Mouse (Mus musculus) liver, adult 2 months (tissue): ENCODE measurements around the gene Miox. TPM values are rescaled to one million over a fixed set of nuclear protein-coding genes. Genes with fewer than 3 reads are reported as not detected.

Experiments
- DNase-seq: peaks from one replicate; pipeline ENCODE4 v3.0.0-alpha.2; 2011; ENCODE audit warnings: low read depth, low spot score; ENCODE audit errors: extremely low read depth
- H3K27ac ChIP-seq: fragments of 200-500 bp; replicated peaks from 2 replicates; pipeline ENCODE4 v1.5.1; 2012; ENCODE audit warnings: low read depth, mild to moderate bottlenecking, control low read depth, inconsistent platforms, low read length; ENCODE audit not compliant: insufficient read depth
- H3K27me3 ChIP-seq: fragments of 200-500 bp; 2 replicates; pipeline ENCODE4 v1.6.1; 2012; ENCODE audit warnings: mild to moderate bottlenecking, moderate library complexity, low read length, inconsistent platforms; ENCODE audit not compliant: control insufficient read depth, insufficient read depth
- H3K36me3 ChIP-seq: fragments of 200-500 bp; 2 replicates; pipeline ENCODE4 v1.6.1; 2012; ENCODE audit warnings: low read length, inconsistent platforms; ENCODE audit not compliant: control insufficient read depth, insufficient read depth
- H3K4me1 ChIP-seq: fragments of 200-500 bp; 2 replicates; pipeline ENCODE4 v1.6.1; 2011; ENCODE audit warnings: low read length; ENCODE audit not compliant: control insufficient read depth, insufficient read depth
- H3K4me3 ChIP-seq: fragments of 200-500 bp; 2 replicates; pipeline ENCODE4 v1.5.1; 2011; ENCODE audit warnings: low read depth, mild to moderate bottlenecking, control low read depth, low read length, moderate library complexity; ENCODE audit not compliant: insufficient read depth
- H3K79me2 ChIP-seq: fragments of 200-500 bp; 2 replicates; pipeline ENCODE4 v1.6.1; 2012; ENCODE audit warnings: inconsistent platforms, mild to moderate bottlenecking, low read length, moderate library complexity; ENCODE audit not compliant: control insufficient read depth, insufficient read depth
- H3K9ac ChIP-seq: fragments of 200-500 bp; 2 replicates; pipeline ENCODE4 v1.6.1; 2012; ENCODE audit warnings: low read depth, mild to moderate bottlenecking, control low read depth, inconsistent platforms, low read length
- CTCF ChIP-seq: fragments of 200-500 bp; IDR thresholded peaks from 2 replicates; pipeline ENCODE4 v1.5.1; 2011; ENCODE audit warnings: low read depth, low read length, control low read depth
- POLR2A ChIP-seq: fragments of 200-500 bp; IDR thresholded peaks from 2 replicates; pipeline ENCODE4 v1.6.1; 2011; ENCODE audit warnings: low read length, control low read depth; ENCODE audit not compliant: insufficient read depth; ENCODE audit errors: extremely low read depth
- WGBS: fragments of 180-500 bp; shearing (Covaris S2); methylation state at CpG from one replicate; pipeline ENCODE4 v1.1.7; 2018; 5-methylcytosine and 5-hydroxymethylcytosine counted together
- polyA plus RNA-seq: library from polyadenylated mRNA; depleted of rRNA; stranded (reverse); fragments of >200 nt; gene quantifications from 2 replicates; pipeline ENCODE4 v1.2.3, GENCODE M21; 2012
- total RNA-seq: library from RNA; depleted of rRNA; stranded (reverse); fragments of >200 nt; gene quantifications from 2 replicates; pipeline ENCODE4 v1.2.3, GENCODE M21; 2014

Gene Miox
- total and polyA plus RNA-seq, 2 experiments, result 0.28 to 0.32 TPM

- peaks cover 6% of the 10 kb centered on the region; the same call in 1 of the 2 replicates for H3K36me3 ChIP-seq
- peaks cover 15% of the 10 kb centered on the region for H3K4me1 ChIP-seq
- H3K9ac ChIP-seq, result peak overlapping the region; percentile 88
- peak overlapping the region; percentile 93 for H3K27ac ChIP-seq
- H3K79me2 ChIP-seq, result peaks cover 4% of the 10 kb centered on the region; the same call in 1 of the 2 replicates
- TF ChIP-seq CTCF, result peak; percentile 81
- TF ChIP-seq POLR2A, result no peak
- H3K27me3 ChIP-seq, result no peaks in the 10 kb centered on the region
- H3K4me3 ChIP-seq, result peak overlapping the region; percentile 67
- under 1% methylated on average over 35 of the region's 35 CpGs for WGBS
- peak; percentile 77 for DNase-seq
These were observed 39.0 kb downstream of the Miox start for GRCm38 (mm10) chr15:89373027-89373761.

- TF ChIP-seq CTCF, result peak; percentile 86
- TF ChIP-seq POLR2A, result peak; percentile 66
- Histone ChIP-seq H3K9ac (peak within 1 kb of the TSS; percentile 88), H3K79me2 (peaks cover 4% of the 10 kb centered on the region; the same call in 1 of the 2 replicates), H3K4me1 (peaks cover 16% of the 10 kb centered on the region), H3K36me3 (peaks cover 6% of the 10 kb centered on the region; the same call in 1 of the 2 replicates), H3K27ac (peak within 1 kb of the TSS; percentile 93), H3K27me3 (no peaks in the 10 kb centered on the region), H3K4me3 (peak within 1 kb of the TSS; percentile 67)
- under 1% methylated on average over 42 of the region's 42 CpGs for WGBS
- DNase-seq, result peak; percentile 86
These were observed 39.6 kb downstream of the Miox start, which contains the start of gene Sco2 for GRCm38 (mm10) chr15:89373762-89374248. Gene Sco2 (minus strand): TSS chr15:89373846.

GRCm38 (mm10) chr15:89374340-89374739 lies 40.1 kb downstream of the Miox start:
- no peaks in the 10 kb centered on the region for H3K27me3 ChIP-seq
- peak overlapping the region; percentile 67 for H3K4me3 ChIP-seq
- peak overlapping the region; percentile 93 for H3K27ac ChIP-seq
- H3K36me3 ChIP-seq, result peaks cover 6% of the 10 kb centered on the region; the same call in 1 of the 2 replicates
- 22% methylated on average over 9 of the region's 9 CpGs for WGBS
- peaks cover 4% of the 10 kb centered on the region; the same call in 1 of the 2 replicates for H3K79me2 ChIP-seq
- peaks cover 16% of the 10 kb centered on the region for H3K4me1 ChIP-seq
- TF ChIP-seq CTCF (no peak), POLR2A (no peak)
- DNase-seq, result peak; percentile 26
- H3K9ac ChIP-seq, result peak overlapping the region; percentile 88

GRCm38 (mm10) chr15:89374801-89375534 lies 40.8 kb downstream of the Miox start:
- peak overlapping the region; percentile 93 for H3K27ac ChIP-seq
- TF ChIP-seq CTCF (no peak), POLR2A (no peak)
- DNase-seq, result peak; percentile 100
- peaks cover 16% of the 10 kb centered on the region for H3K4me1 ChIP-seq
- WGBS, result 34% methylated on average over 17 of the region's 17 CpGs
- H3K36me3 ChIP-seq, result peaks cover 6% of the 10 kb centered on the region; the same call in 1 of the 2 replicates
- peaks cover 4% of the 10 kb centered on the region; the same call in 1 of the 2 replicates for H3K79me2 ChIP-seq
- peak overlapping the region; percentile 88 for H3K9ac ChIP-seq
- peak overlapping the region; percentile 67 for H3K4me3 ChIP-seq
- no peaks in the 10 kb centered on the region for H3K27me3 ChIP-seq

- Histone ChIP-seq H3K4me3 (peak overlapping the region; percentile 60), H3K27ac (peak overlapping the region; percentile 90), H3K4me1 (peaks cover 16% of the 10 kb centered on the region), H3K79me2 (peaks cover 4% of the 10 kb centered on the region; the same call in 1 of the 2 replicates), H3K36me3 (peaks cover 6% of the 10 kb centered on the region; the same call in 1 of the 2 replicates), H3K9ac (peak overlapping the region; percentile 75), H3K27me3 (no peaks in the 10 kb centered on the region)
- DNase-seq, result peak; percentile 100
- peak; percentile 43; the same call in 1 of the 2 replicates for TF ChIP-seq POLR2A
- no peak for TF ChIP-seq CTCF
- 36% methylated on average over 7 of the region's 7 CpGs for WGBS
These were observed 41.8 kb downstream of the Miox start for GRCm38 (mm10) chr15:89376040-89376439.
